In the genomic region with DNA sequence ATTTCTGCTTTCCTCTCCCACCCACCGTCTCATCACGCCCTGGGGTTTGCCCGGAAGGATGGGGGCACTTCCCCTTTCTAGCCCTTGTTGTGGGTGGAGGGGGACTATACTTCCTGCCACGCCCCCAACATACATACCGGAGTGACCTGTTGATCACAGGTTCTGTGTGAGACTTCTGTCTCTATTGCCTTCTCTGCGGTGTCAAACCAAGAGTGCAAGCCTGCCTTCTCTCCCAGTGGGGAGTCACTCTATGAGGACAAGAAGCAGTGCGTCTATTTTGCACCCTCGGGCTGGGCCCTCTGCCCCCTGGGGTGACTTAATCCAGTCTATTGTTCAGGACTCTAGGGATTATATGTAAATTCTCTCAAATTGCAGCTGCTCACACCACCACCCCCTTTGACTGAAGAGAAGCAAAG, we compare ENCODE assay signal across 8 mouse cellular contexts.
DNase-seq lines count a peak whose midpoint lies in the region; ATAC-seq and TF ChIP-seq lines count a peak whose summit lies in the region.

No protein-coding gene starts in this region.

- TF ChIP-seq CTCF in layer of hippocampus, adult 2 months (conservative IDR thresholded peaks at IDR 0.05): no peak

- H3K27me3 ChIP-seq in liver, embryonic 12.5 days (replicated peaks): no peaks in the 10 kb centered on the region
- H3K27me3 ChIP-seq in neural tube, embryonic 14.5 days (ENCODE audit: control insufficient read depth, insufficient read depth, low read length): no peaks in the 10 kb centered on the region

- H3K9ac ChIP-seq in liver, embryonic 12.5 days: no peak overlapping the region
- H3K9ac ChIP-seq in neural tube, embryonic 14.5 days (replicated peaks; ENCODE audit: low read depth, low read length): no peak overlapping the region

- 7% methylated on average over 8 of the region's 8 CpGs for WGBS in liver, embryonic 12.5 days (ENCODE audit: insufficient replicate concordance)
- 7% methylated on average over 8 of the region's 8 CpGs for WGBS in neural tube, embryonic 14.5 days

- no peaks in the 10 kb centered on the region for H3K9me3 ChIP-seq in liver, embryonic 12.5 days (replicated peaks)
- no peaks in the 10 kb centered on the region for H3K9me3 ChIP-seq in neural tube, embryonic 14.5 days (ENCODE audit: control insufficient read depth, low read length)

- H3K4me1 ChIP-seq in liver, embryonic 12.5 days: peaks cover 20% of the 10 kb centered on the region
- H3K4me1 ChIP-seq in neural tube, embryonic 14.5 days (ENCODE audit: control insufficient read depth, insufficient read depth, low read length): no peaks in the 10 kb centered on the region

- peak; percentile 37 for DNase-seq in embryo, embryonic 10 days (ENCODE audit: low spot score)
- no peak for DNase-seq in embryo, embryonic 9.5 days (ENCODE audit: extremely low spot score)
- DNase-seq in embryo, embryonic 11 days: peak; percentile 49
- DNase-seq in layer of hippocampus, adult 2 months (ENCODE audit: low spot score in 2 of 2): no peak
- DNase-seq in gastrocnemius, postnatal 14 days: no peak
- no peak for DNase-seq in cerebellum, adult 8-10 months

- H3K27ac ChIP-seq in liver, embryonic 12.5 days: no peak overlapping the region
- H3K27ac ChIP-seq in neural tube, embryonic 14.5 days (ENCODE audit: low read depth, low read length): no peak overlapping the region
- no peak overlapping the region for H3K27ac ChIP-seq in layer of hippocampus, adult 2 months

- H3K4me3 ChIP-seq in liver, embryonic 12.5 days: no peak overlapping the region
- H3K4me3 ChIP-seq in neural tube, embryonic 14.5 days (ENCODE audit: low read depth, low read length): no peak overlapping the region
- H3K4me3 ChIP-seq in layer of hippocampus, adult 2 months: no peak overlapping the region

- intact Hi-C loops in gastrocnemius, postnatal 14 days (cut with DNase I; ENCODE audit: low total_unique reads): no loop called here

- H3K4me2 ChIP-seq in liver, embryonic 12.5 days: peak overlapping the region; percentile 25
- no peak overlapping the region for H3K4me2 ChIP-seq in neural tube, embryonic 14.5 days (ENCODE audit: low read depth, low read length)

- ATAC-seq in liver, embryonic 12.5 days: 0 out of 2 replicates have a peak, but pooled peaks have one; percentile 35
- ATAC-seq in neural tube, embryonic 14.5 days (ENCODE audit: low read depth): peak; percentile 33; the same call in 1 of the 2 replicates

- H3K36me3 ChIP-seq in liver, embryonic 12.5 days: no peaks in the 10 kb centered on the region
- H3K36me3 ChIP-seq in neural tube, embryonic 14.5 days (ENCODE audit: control insufficient read depth, insufficient read depth, low read length): no peaks in the 10 kb centered on the region

Comparison
In these comparisons a context has a peak if more than half of its experiments do, and no peak if none do; other contexts are left out.
1. DNase-seq: peak in embryo, embryonic 10 days (single experiment) and embryo, embryonic 11 days (single experiment); none in embryo, embryonic 9.5 days (single experiment), layer of hippocampus, adult 2 months (0 of 2), gastrocnemius, postnatal 14 days (single experiment) and cerebellum, adult 8-10 months (single experiment).